Comparison of ENCODE assay signal across 9 mouse cellular contexts in genomic region chr2:91946836-91947235, GRCm38 (mm10). TPM values are rescaled to one million over a fixed set of nuclear protein-coding genes. Genes with fewer than 3 reads are reported as not detected.
A peak's percentile ranks its signal among the peaks of the same experiment; 100 is the strongest.
DNase-seq lines count a peak whose midpoint lies in the region; ATAC-seq lines count a peak whose summit lies in the region.
"Had no signal": no experiment of that assay in that cellular context is flagged by ENCODE, and none has a peak within 500 bp of the region (broad histone marks: within the 10 kb centered on the region; RNA-seq: fewer than 3 reads in every experiment).

No protein-coding gene starts in this region.

- peaks cover 60% of the 10 kb centered on the region for H3K4me1 ChIP-seq in kidney, embryonic 16.5 days (ENCODE audit: insufficient read depth, low read length)
- peaks cover 71% of the 10 kb centered on the region for H3K4me1 ChIP-seq in liver, embryonic 11.5 days (replicated peaks; ENCODE audit: control insufficient read depth, insufficient read depth, low read length)

- H3K9me3 ChIP-seq in kidney, embryonic 16.5 days (ENCODE audit: low read length): no peaks in the 10 kb centered on the region
- H3K9me3 ChIP-seq in liver, embryonic 11.5 days (ENCODE audit: control insufficient read depth, low read length): no peaks in the 10 kb centered on the region
- H3K9me3 ChIP-seq: embryonic facial prominence, embryonic 15.5 days; midbrain, embryonic 13.5 days had no signal

- H3K27ac ChIP-seq in kidney, embryonic 16.5 days (ENCODE audit: low read length): no peak overlapping the region
- peak overlapping the region; percentile 99; the same call in 1 of the 2 replicates for H3K27ac ChIP-seq in liver, embryonic 11.5 days (ENCODE audit: low read depth, low read length)

- no peak overlapping the region for H3K4me3 ChIP-seq in kidney, embryonic 16.5 days (ENCODE audit: low read length)
- H3K4me3 ChIP-seq in liver, embryonic 11.5 days (ENCODE audit: low read depth, low read length): peak overlapping the region; percentile 65
- H3K4me3 ChIP-seq: embryonic facial prominence, embryonic 15.5 days; midbrain, embryonic 13.5 days had no signal

- ATAC-seq in kidney, embryonic 16.5 days (ENCODE audit: low FRiP score, low TSS enrichment): no peak
- ATAC-seq in liver, embryonic 11.5 days (replicated peaks; ENCODE audit: low FRiP score): no peak

- no peak overlapping the region for H3K4me2 ChIP-seq in kidney, embryonic 16.5 days (replicated peaks; ENCODE audit: low read depth, low read length)
- H3K4me2 ChIP-seq in liver, embryonic 11.5 days: peak overlapping the region; percentile 90
- H3K4me2 ChIP-seq: embryonic facial prominence, embryonic 15.5 days; midbrain, embryonic 13.5 days had no signal

- H3K27me3 ChIP-seq in kidney, embryonic 16.5 days (ENCODE audit: insufficient read depth, low read length): no peaks in the 10 kb centered on the region
- no peaks in the 10 kb centered on the region for H3K27me3 ChIP-seq in liver, embryonic 11.5 days (replicated peaks; ENCODE audit: control insufficient read depth, insufficient read depth, low read length)
- H3K27me3 ChIP-seq: embryonic facial prominence, embryonic 15.5 days; midbrain, embryonic 13.5 days had no signal

- WGBS in kidney, embryonic 16.5 days: 68% methylated on average over 6 of the region's 6 CpGs
- 52% methylated on average over 6 of the region's 6 CpGs for WGBS in liver, embryonic 11.5 days

- H3K9ac ChIP-seq in kidney, embryonic 16.5 days (replicated peaks; ENCODE audit: low read length): 0 out of 2 replicates have a peak overlapping the region, but pooled peaks have one; percentile 13
- H3K9ac ChIP-seq in liver, embryonic 11.5 days (ENCODE audit: low read depth, low read length): peak overlapping the region; percentile 44; the same call in 1 of the 2 replicates
- H3K9ac ChIP-seq: embryonic facial prominence, embryonic 15.5 days had no signal

- DNase-seq in kidney, adult 11 months: no peak
- peak; percentile 67 for DNase-seq in brain, adult 2 months (ENCODE audit: low read depth, low spot score)
- DNase-seq in gastrocnemius, postnatal 25 days: peak; percentile 30
- DNase-seq in liver, embryonic 11.5 days (ENCODE audit: low spot score): no peak
- no peak for DNase-seq in spleen, adult 18-20 months
- no peak for DNase-seq in ovary, postnatal 10 days (ENCODE audit: low spot score)

- H3K36me3 ChIP-seq in kidney, embryonic 16.5 days (ENCODE audit: insufficient read depth, low read length): peaks cover 3% of the 10 kb centered on the region; the same call in 1 of the 2 replicates
- peaks cover 19% of the 10 kb centered on the region for H3K36me3 ChIP-seq in liver, embryonic 11.5 days (ENCODE audit: control insufficient read depth, insufficient read depth, low read length)
- H3K36me3 ChIP-seq: embryonic facial prominence, embryonic 15.5 days; midbrain, embryonic 13.5 days had no signal

RNA-seq across cellular contexts. Expression of gene Gm9821, which starts 1.3 kb away (rescaled TPM):
- 0.27 and 0.71 TPM in 2 replicates for polyA plus RNA-seq in kidney, embryonic 16.5 days (2015; fragmentation: Nextera tagmentation; extraction: Ambion mirVana)
- total RNA-seq in gastrocnemius, postnatal 25 days (2021): not detected
- 3.7 and 4.8 TPM in 2 replicates for polyA plus RNA-seq in liver, embryonic 11.5 days (2014; fragmentation: Nextera tagmentation; extraction: Ambion mirVana)

RNA-seq across cellular contexts. Expression of gene Mdk, which starts 14.7 kb away (rescaled TPM):
- 1,159 and 1,184 TPM in 2 replicates for polyA plus RNA-seq in kidney, embryonic 16.5 days (2015; fragmentation: Nextera tagmentation; extraction: Ambion mirVana)
- total RNA-seq in gastrocnemius, postnatal 25 days (2021): 1 to 10 TPM; 3.3 to 3.4 TPM
- 461 and 501 TPM in 2 replicates for polyA plus RNA-seq in liver, embryonic 11.5 days (2014; fragmentation: Nextera tagmentation; extraction: Ambion mirVana)

RNA-seq across cellular contexts. Expression of gene Chrm4, which starts 19.8 kb away (rescaled TPM):
- 0.11 and 0.19 TPM in 2 replicates for polyA plus RNA-seq in kidney, embryonic 16.5 days (2015; fragmentation: Nextera tagmentation; extraction: Ambion mirVana)
- not detected for total RNA-seq in gastrocnemius, postnatal 25 days (2021)
- 0.34 and 0.36 TPM in 2 replicates for polyA plus RNA-seq in liver, embryonic 11.5 days (2014; fragmentation: Nextera tagmentation; extraction: Ambion mirVana)

RNA-seq across cellular contexts. Expression of gene Dgkz, which starts 28.8 kb away (rescaled TPM):
- polyA plus RNA-seq in kidney, embryonic 16.5 days (2015; fragmentation: Nextera tagmentation; extraction: Ambion mirVana): 52.0 and 52.1 TPM in 2 replicates
- 10 to 100 TPM; 32.3 to 34.8 TPM for total RNA-seq in gastrocnemius, postnatal 25 days (2021)
- polyA plus RNA-seq in liver, embryonic 11.5 days (2014; fragmentation: Nextera tagmentation; extraction: Ambion mirVana): 81.4 and 85.9 TPM in 2 replicates

Comparison
In these comparisons a context has a peak if more than half of its experiments do, and no peak if none do; other contexts are left out.
1. DNase-seq: peak in brain, adult 2 months (single experiment) and gastrocnemius, postnatal 25 days (single experiment); none in kidney, adult 11 months (single experiment), liver, embryonic 11.5 days (single experiment), spleen, adult 18-20 months (0 of 2) and ovary, postnatal 10 days (single experiment).